Mouse (Mus musculus): Measurements from ENCODE around the gene Ceacam12.
"Not testable (repeated sequence)": the region's sequence is repeated elsewhere in the genome, so short reads cannot be mapped to it uniquely, and the experiment has no call there.

The Ceacam12 gene

GRCm38 (mm10) chr7:18065629-18066028, at the start of gene Ceacam12:
Gene Ceacam12, plus strand, starts transcription at chr7:18065929.
- no peak for DNase-seq (ENCODE audit: low read depth, low spot score)

GRCm38 (mm10) chr7:18073821-18074220, 8.1 kb downstream of the Ceacam12 start:
- DNase-seq (ENCODE audit: low read depth, low spot score), result not testable (repeated sequence)

GRCm38 (mm10) chr7:18100785-18101184, 35.1 kb downstream of the Ceacam12 start:
- no peak for DNase-seq (ENCODE audit: low read depth, low spot score)

Measured in CD4-positive, CD25-positive, alpha-beta regulatory T cell, adult 2 months (primary cell).